In the genomic region with DNA sequence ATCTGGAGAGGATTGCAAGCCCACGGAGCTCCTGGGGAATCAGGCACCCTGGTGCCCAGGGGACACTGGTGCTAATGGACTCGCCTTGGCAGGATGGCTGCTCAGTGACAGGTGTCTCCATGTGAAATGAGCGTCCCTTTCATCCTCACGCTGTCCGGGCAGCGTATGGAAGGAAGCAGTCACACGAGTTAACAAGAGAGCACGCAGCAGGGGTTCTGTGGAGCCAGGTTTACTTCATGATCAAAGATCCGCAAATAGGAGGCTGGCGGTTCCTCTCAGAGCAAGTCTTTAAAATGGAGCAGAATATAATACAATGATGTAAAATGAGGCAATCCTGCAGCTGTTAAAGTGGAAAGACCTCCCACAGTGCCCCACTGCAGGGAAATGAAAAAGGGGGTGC, we compare ENCODE assay signal across 10 mouse cellular contexts.
"Had no signal": no experiment of that assay in that cellular context is flagged by ENCODE, and none has a peak within 500 bp of the region (broad histone marks: within the 10 kb centered on the region; RNA-seq: fewer than 3 reads in every experiment).

No protein-coding gene starts in this region.

- H3K4me1 ChIP-seq: liver, embryonic 15.5 days; neural tube, embryonic 12.5 days had no signal

- DNase-seq: lung, adult 2 months; lung, postnatal 36 days; thymus, postnatal 4 days had no signal

- H3K4me2 ChIP-seq: liver, embryonic 11.5 days; liver, embryonic 15.5 days; neural tube, embryonic 12.5 days had no signal

- H3K27me3 ChIP-seq: liver, embryonic 15.5 days; neural tube, embryonic 12.5 days had no signal

- ATAC-seq: lung, postnatal 0 days had no signal

- H3K4me3 ChIP-seq: left cerebral cortex, adult 2 months; limb, embryonic 10.5 days; liver, embryonic 15.5 days; neural tube, embryonic 12.5 days had no signal

- H3K9ac ChIP-seq: liver, embryonic 15.5 days; neural tube, embryonic 12.5 days had no signal

- H3K27ac ChIP-seq: left cerebral cortex, adult 2 months; limb, embryonic 10.5 days; liver, embryonic 15.5 days; neural tube, embryonic 12.5 days; stomach, postnatal 0 days had no signal

- H3K9me3 ChIP-seq: limb, embryonic 10.5 days; liver, embryonic 15.5 days; neural tube, embryonic 12.5 days had no signal

- H3K36me3 ChIP-seq: limb, embryonic 10.5 days; liver, embryonic 15.5 days; neural tube, embryonic 12.5 days had no signal
